Mouse (Mus musculus): ENCODE measurements around the gene Kat14. TPM values are rescaled to one million over a fixed set of nuclear protein-coding genes. Genes with fewer than 3 reads are reported as not detected.

Kat14 gene
- polyA plus RNA-seq, 1 experiment from 2014 or later: 65.7 TPM

- H3K27ac ChIP-seq: no peak overlapping the region
- H3K27me3 ChIP-seq (ENCODE audit: poor library complexity, severe bottlenecking): no peaks in the 10 kb centered on the region
- no peaks in the 10 kb centered on the region for H3K9me3 ChIP-seq
- no peaks in the 10 kb centered on the region for H3K36me3 ChIP-seq (replicated peaks)
- no peaks in the 10 kb centered on the region for H3K4me1 ChIP-seq
- no peak for DNase-seq (ENCODE audit: extremely low spot score, low spot score)
- no peak overlapping the region for H3K4me3 ChIP-seq
- WGBS: 84% methylated on average over 4 of the region's 4 CpGs
Measured at GRCm38 (mm10) chr2:144343158-144343557, 25.6 kb upstream of the Kat14 start.

DNA sequence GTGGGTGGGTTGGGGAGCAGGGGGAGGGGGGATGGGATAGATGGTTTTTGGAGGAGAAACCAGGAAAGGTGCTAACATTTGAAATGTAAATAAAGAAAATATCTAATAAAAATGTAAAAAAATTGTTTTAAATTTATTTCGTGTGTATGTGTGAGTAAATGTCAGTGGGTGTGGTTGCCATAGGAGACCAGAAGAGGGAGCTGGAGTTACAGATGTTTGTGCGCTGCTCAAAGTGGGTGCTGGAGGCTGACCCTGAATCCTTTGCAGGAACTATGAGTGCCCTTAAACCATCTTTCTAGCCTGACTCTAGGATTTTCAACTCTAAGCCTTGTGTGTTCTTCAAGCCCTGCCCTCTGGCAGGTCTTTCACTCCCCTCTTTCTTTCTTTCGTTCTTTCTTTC is 20.3 kb upstream of the Kat14 start:
- Histone ChIP-seq H3K27me3 (ENCODE audit: poor library complexity, severe bottlenecking) (no peaks in the 10 kb centered on the region), H3K4me1 (no peaks in the 10 kb centered on the region), H3K27ac (no peak overlapping the region), H3K9me3 (no peaks in the 10 kb centered on the region), H3K4me3 (no peak overlapping the region), H3K36me3 (replicated peaks) (no peaks in the 10 kb centered on the region)
- no peak for DNase-seq (ENCODE audit: extremely low spot score, low spot score)
- 57% methylated on average over 3 of the region's 3 CpGs for WGBS

GRCm38 (mm10) chr2:144352843-144353242 is 15.9 kb upstream of the Kat14 start:
- no peaks in the 10 kb centered on the region for H3K4me1 ChIP-seq
- DNase-seq (ENCODE audit: extremely low spot score, low spot score): no peak
- H3K27ac ChIP-seq: no peak overlapping the region
- H3K4me3 ChIP-seq: no peak overlapping the region
- H3K36me3 ChIP-seq (replicated peaks): no peaks in the 10 kb centered on the region
- 87% methylated on average over 11 of the region's 11 CpGs for WGBS
- no peaks in the 10 kb centered on the region for H3K27me3 ChIP-seq (ENCODE audit: poor library complexity, severe bottlenecking)
- H3K9me3 ChIP-seq: no peaks in the 10 kb centered on the region

GRCm38 (mm10) chr2:144369020-144369421 is 238 bp downstream of the Kat14 start:
- no peak for DNase-seq (ENCODE audit: extremely low spot score, low spot score)
- Histone ChIP-seq H3K27ac (peak overlapping the region; percentile 99), H3K27me3 (ENCODE audit: poor library complexity, severe bottlenecking) (no peaks in the 10 kb centered on the region), H3K4me3 (peak overlapping the region; percentile 89), H3K4me1 (peaks cover 19% of the 10 kb centered on the region), H3K36me3 (replicated peaks) (peaks cover 21% of the 10 kb centered on the region), H3K9me3 (no peaks in the 10 kb centered on the region)
- 0% methylated on average over 43 of the region's 43 CpGs for WGBS

DNA sequence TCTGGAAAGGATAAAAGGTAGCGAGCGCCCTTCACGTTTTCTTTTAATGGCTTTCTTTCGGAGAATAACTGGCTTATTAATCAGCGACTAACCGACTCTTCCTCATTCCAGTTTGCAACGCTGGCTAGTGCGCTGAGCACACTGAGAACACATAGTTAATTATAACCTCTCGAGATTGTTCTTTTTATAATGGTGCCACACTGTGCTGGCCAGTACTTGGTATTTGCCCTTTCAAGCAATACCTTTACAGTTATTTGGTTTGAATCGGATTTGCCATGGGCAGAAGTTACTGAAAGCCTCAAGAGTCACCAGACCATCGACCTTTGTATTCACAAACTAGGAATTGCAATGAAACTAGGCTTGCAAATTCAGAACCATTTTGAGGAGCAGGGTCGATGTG is 728 bp downstream of the Kat14 start:
- Histone ChIP-seq H3K4me3 (peak overlapping the region; percentile 89), H3K4me1 (peaks cover 19% of the 10 kb centered on the region), H3K9me3 (no peaks in the 10 kb centered on the region), H3K36me3 (replicated peaks) (peaks cover 26% of the 10 kb centered on the region), H3K27me3 (ENCODE audit: poor library complexity, severe bottlenecking) (no peaks in the 10 kb centered on the region), H3K27ac (peak overlapping the region; percentile 99)
- DNase-seq (ENCODE audit: extremely low spot score, low spot score): no peak
- 3% methylated on average over 12 of the region's 12 CpGs for WGBS

GRCm38 (mm10) chr2:144371566-144371965 is 2.8 kb downstream of the Kat14 start:
- DNase-seq (ENCODE audit: extremely low spot score, low spot score): no peak
- H3K36me3 ChIP-seq (replicated peaks): peaks cover 47% of the 10 kb centered on the region
- peaks cover 19% of the 10 kb centered on the region for H3K4me1 ChIP-seq
- H3K9me3 ChIP-seq: no peaks in the 10 kb centered on the region
- WGBS: 88% methylated on average over 4 of the region's 4 CpGs
- H3K4me3 ChIP-seq: no peak overlapping the region
- H3K27ac ChIP-seq: no peak overlapping the region
- H3K27me3 ChIP-seq (ENCODE audit: poor library complexity, severe bottlenecking): no peaks in the 10 kb centered on the region

- Histone ChIP-seq H3K36me3 (replicated peaks) (peaks cover 62% of the 10 kb centered on the region), H3K27me3 (ENCODE audit: poor library complexity, severe bottlenecking) (no peaks in the 10 kb centered on the region), H3K9me3 (no peaks in the 10 kb centered on the region), H3K4me3 (no peak overlapping the region), H3K4me1 (peaks cover 18% of the 10 kb centered on the region), H3K27ac (no peak overlapping the region)
- 92% methylated on average over 9 of the region's 9 CpGs for WGBS
- DNase-seq (ENCODE audit: extremely low spot score, low spot score): no peak
Measured at GRCm38 (mm10) chr2:144373063-144373462, 4.3 kb downstream of the Kat14 start.

DNA sequence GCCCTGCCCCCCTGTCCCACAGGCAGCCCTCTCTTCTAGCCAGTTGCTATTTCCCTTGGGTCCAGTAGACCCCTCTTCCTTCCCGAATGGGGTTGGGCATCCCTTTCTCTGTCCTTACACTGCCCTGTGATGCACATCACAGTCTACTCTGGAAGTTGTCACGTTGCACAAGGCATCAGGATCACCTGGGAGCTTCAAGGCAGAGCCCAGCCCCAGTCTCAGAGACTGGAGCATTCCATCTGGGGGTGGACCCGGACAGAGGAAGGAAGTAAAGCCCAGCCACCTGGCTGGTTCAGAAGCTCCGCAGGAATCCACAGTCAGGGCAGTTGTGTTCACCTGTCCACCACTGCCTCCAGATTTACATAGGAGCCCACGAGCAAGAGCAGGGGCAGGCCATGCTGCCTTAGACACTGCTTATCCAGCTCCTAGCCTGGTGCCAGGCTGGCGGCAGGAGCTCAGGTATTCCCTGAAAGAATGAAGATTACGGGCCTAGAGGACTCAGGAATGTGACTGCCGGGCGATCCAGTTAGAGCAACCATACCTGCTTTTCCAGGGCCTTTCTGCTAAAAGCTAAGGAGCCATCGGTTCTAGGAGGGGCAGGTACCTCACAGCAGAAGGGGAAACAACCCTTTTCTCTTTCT is 6.4 kb downstream of the Kat14 start:
- Histone ChIP-seq H3K4me1 (peaks cover 7% of the 10 kb centered on the region), H3K36me3 (replicated peaks) (peaks cover 83% of the 10 kb centered on the region), H3K27ac (no peak overlapping the region), H3K27me3 (ENCODE audit: poor library complexity, severe bottlenecking) (no peaks in the 10 kb centered on the region), H3K9me3 (no peaks in the 10 kb centered on the region), H3K4me3 (no peak overlapping the region)
- 92% methylated on average over 10 of the region's 10 CpGs for WGBS
- no peak for DNase-seq (ENCODE audit: extremely low spot score, low spot score)

GRCm38 (mm10) chr2:144381293-144381692 is 12.5 kb downstream of the Kat14 start:
- no peaks in the 10 kb centered on the region for H3K27me3 ChIP-seq (ENCODE audit: poor library complexity, severe bottlenecking)
- no peaks in the 10 kb centered on the region for H3K4me1 ChIP-seq
- H3K27ac ChIP-seq: no peak overlapping the region
- H3K9me3 ChIP-seq: no peaks in the 10 kb centered on the region
- 79% methylated on average over 3 of the region's 3 CpGs for WGBS
- H3K36me3 ChIP-seq (replicated peaks): peaks cover 98% of the 10 kb centered on the region
- DNase-seq (ENCODE audit: extremely low spot score, low spot score): no peak
- H3K4me3 ChIP-seq: no peak overlapping the region

DNA sequence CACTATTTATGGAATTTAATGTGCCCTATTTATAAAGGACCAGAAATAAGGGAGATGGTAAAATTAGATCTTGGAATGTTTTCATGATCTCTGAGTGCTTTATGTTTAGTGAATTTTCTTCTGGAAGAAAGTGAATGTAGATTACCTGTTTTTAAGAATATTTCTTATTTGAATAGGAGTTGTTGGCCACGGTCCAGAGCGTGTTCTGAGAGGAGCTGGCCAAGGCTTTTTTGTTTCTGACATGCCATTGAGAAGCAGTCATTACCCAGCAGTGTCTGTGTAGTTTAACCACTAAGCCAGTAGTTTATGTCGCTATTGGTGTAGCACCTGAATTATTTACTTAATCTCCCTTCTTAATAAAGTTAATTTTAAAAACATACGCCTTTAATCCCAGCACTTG is 13.0 kb downstream of the Kat14 start:
- no peak overlapping the region for H3K27ac ChIP-seq
- H3K36me3 ChIP-seq (replicated peaks): peaks cover 98% of the 10 kb centered on the region
- no peak for DNase-seq (ENCODE audit: extremely low spot score, low spot score)
- no peak overlapping the region for H3K4me3 ChIP-seq
- 95% methylated on average over 4 of the region's 4 CpGs for WGBS
- H3K4me1 ChIP-seq: no peaks in the 10 kb centered on the region
- H3K9me3 ChIP-seq: no peaks in the 10 kb centered on the region
- no peaks in the 10 kb centered on the region for H3K27me3 ChIP-seq (ENCODE audit: poor library complexity, severe bottlenecking)

DNA sequence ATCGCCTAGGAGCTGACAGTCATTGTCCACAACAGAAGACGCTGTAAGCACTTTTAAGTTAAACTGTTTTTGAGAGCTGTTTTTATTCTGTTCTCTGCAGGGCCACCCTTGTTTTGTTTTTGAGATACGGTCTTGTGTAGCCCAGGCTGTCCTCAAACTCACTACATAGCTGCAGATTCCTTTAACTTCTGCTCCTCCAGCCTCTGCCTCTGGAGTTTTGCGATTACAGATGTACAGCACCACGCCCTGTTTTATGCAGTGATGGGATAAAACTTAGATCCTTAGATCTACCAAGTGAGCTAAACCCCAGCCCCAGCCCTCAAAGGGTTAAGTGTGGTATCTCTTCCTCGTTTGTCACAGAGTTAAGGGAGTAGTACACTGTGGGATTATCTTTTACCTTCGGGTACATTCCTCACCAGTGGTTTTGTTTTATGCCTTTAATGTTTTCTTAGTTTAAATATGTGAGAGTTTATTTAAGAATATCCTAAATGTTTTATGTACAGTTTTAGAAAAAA is 13.9 kb downstream of the Kat14 start:
- Histone ChIP-seq H3K36me3 (replicated peaks) (peaks cover 97% of the 10 kb centered on the region), H3K4me1 (no peaks in the 10 kb centered on the region), H3K27ac (no peak overlapping the region), H3K9me3 (no peaks in the 10 kb centered on the region), H3K4me3 (no peak overlapping the region), H3K27me3 (ENCODE audit: poor library complexity, severe bottlenecking) (no peaks in the 10 kb centered on the region)
- WGBS: 89% methylated on average over 7 of the region's 7 CpGs
- DNase-seq (ENCODE audit: extremely low spot score, low spot score): no peak

DNA sequence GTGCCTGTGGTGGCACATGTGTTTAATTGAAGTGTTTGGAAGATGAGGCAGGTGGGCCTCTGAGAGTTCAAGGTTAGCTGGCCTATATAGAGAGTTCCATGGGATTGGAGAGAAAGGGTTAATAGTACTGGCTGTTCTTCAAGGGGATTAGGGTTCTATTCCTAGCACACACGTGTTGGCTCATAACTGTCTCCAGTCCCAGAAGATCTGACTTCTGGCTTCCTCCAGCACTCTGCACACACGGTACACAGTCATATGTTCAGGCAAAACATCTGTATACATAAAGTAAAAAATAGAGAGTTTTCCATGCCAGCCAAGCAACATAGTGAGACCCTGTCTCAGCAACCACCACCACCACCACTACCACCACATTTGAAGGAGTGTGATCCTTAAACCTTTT is 17.5 kb downstream of the Kat14 start:
- 81% methylated on average over 2 of the region's 2 CpGs for WGBS

GRCm38 (mm10) chr2:144388416-144388815 is 19.6 kb downstream of the Kat14 start:
- Histone ChIP-seq H3K4me3 (no peak overlapping the region), H3K4me1 (no peaks in the 10 kb centered on the region), H3K27me3 (ENCODE audit: poor library complexity, severe bottlenecking) (no peaks in the 10 kb centered on the region), H3K9me3 (peaks cover 10% of the 10 kb centered on the region; the same call in 1 of the 2 replicates), H3K27ac (no peak overlapping the region), H3K36me3 (replicated peaks) (peaks cover 93% of the 10 kb centered on the region)
- no peak for DNase-seq (ENCODE audit: extremely low spot score, low spot score)
- WGBS: 85% methylated on average over 3 of the region's 3 CpGs

More for the DNA sequence above, 17.5 kb downstream of the Kat14 start:
- no peaks in the 10 kb centered on the region for H3K27me3 ChIP-seq (ENCODE audit: poor library complexity, severe bottlenecking)
- H3K4me3 ChIP-seq: no peak overlapping the region
- H3K4me1 ChIP-seq: no peaks in the 10 kb centered on the region
- no peak overlapping the region for H3K27ac ChIP-seq
- DNase-seq (ENCODE audit: extremely low spot score, low spot score): no peak
- peaks cover 94% of the 10 kb centered on the region for H3K36me3 ChIP-seq (replicated peaks)
- peaks cover 10% of the 10 kb centered on the region; the same call in 1 of the 2 replicates for H3K9me3 ChIP-seq

Measured in forebrain, embryonic 10.5 days (tissue).